Mouse (Mus musculus): ENCODE measurements around the gene Ints4. TPM values are rescaled to one million over a fixed set of nuclear protein-coding genes. Genes with fewer than 3 reads are reported as not detected.

The Ints4 gene
- polyA plus RNA-seq, 1 experiment from 2014 or later, result 61.0 TPM

Other genes with a start within 250 kb of the Ints4 start
- 2.3 and 2.7 TPM in 2 replicates for gene Usp35, start 148.9 kb upstream of the Ints4 start, polyA plus RNA-seq (2016; fragmentation: Nextera tagmentation; extraction: Ambion mirVana)
- gene Kctd21, start 148.6 kb upstream of the Ints4 start, polyA plus RNA-seq (2016; fragmentation: Nextera tagmentation; extraction: Ambion mirVana), result 4.5 and 4.8 TPM in 2 replicates
- gene Alg8, start 109.3 kb upstream of the Ints4 start, polyA plus RNA-seq (2016; fragmentation: Nextera tagmentation; extraction: Ambion mirVana), result 42.1 and 52.9 TPM in 2 replicates
- gene Ndufc2, start 81.0 kb upstream of the Ints4 start, polyA plus RNA-seq (2016; fragmentation: Nextera tagmentation; extraction: Ambion mirVana), result 322 and 341 TPM in 2 replicates
- gene Thrsp, start 63.2 kb upstream of the Ints4 start, polyA plus RNA-seq (2016; fragmentation: Nextera tagmentation; extraction: Ambion mirVana), result 0.37 and 0.43 TPM in 2 replicates
- gene Kctd14, start 29.6 kb upstream of the Ints4 start, polyA plus RNA-seq (2016; fragmentation: Nextera tagmentation; extraction: Ambion mirVana), result 0.20 and 0.37 TPM in 2 replicates
- 35.9 and 41.7 TPM in 2 replicates for gene Aamdc, start 98.5 kb downstream of the Ints4 start, polyA plus RNA-seq (2016; fragmentation: Nextera tagmentation; extraction: Ambion mirVana)
- gene Rsf1, start 98.9 kb downstream of the Ints4 start, polyA plus RNA-seq (2016; fragmentation: Nextera tagmentation; extraction: Ambion mirVana), result 18.7 and 21.1 TPM in 2 replicates
- 251 and 292 TPM in 2 replicates for gene Clns1a, start 215.7 kb downstream of the Ints4 start, polyA plus RNA-seq (2016; fragmentation: Nextera tagmentation; extraction: Ambion mirVana)